ENCODE assay signal across 9 mouse cellular contexts in the genomic region with DNA sequence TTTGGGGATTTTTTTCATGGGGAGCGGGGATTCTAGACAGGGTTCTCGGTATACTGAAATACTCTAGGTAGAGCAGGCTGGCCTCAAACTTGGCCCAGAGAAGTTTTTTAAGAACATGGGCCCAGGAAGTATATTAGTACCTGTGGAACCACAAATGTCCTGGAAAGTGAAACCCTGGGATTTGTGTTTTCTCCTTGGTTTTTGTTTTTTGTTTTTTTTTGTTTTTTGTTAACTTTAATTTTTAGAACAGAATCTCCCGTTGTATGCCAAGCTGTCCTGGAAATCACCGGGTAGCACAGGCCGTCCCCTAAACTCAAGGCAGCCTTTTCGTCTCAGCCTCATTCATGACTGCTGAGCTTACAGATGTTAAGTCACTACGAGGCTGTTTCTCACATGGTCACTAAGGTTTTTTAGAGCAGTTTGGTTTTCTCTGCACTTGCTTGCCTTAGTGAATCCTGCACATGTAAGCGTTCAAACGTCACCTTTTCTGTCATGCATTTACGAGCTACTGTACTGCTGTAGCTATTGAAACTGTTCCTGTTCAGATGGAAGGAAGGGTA. TPM values are rescaled to one million over a fixed set of nuclear protein-coding genes. Genes with fewer than 3 reads are reported as not detected.
DNase-seq lines count a peak whose midpoint lies in the region; ATAC-seq and TF ChIP-seq lines count a peak whose summit lies in the region.
"Had no signal": no experiment of that assay in that cellular context is flagged by ENCODE, and none has a peak within 500 bp of the region (broad histone marks: within the 10 kb centered on the region; RNA-seq: fewer than 3 reads in every experiment).

No protein-coding gene starts in this region.

- WGBS in heart, embryonic 13.5 days = 74% methylated on average over 10 of the region's 10 CpGs
- WGBS in hindbrain, embryonic 10.5 days = 78% methylated on average over 10 of the region's 10 CpGs
- WGBS in midbrain, embryonic 12.5 days = 73% methylated on average over 10 of the region's 10 CpGs

- TF ChIP-seq RAD21 in MEL (IDR thresholded peaks at IDR 0.05; ENCODE audit: low read depth, low read length) = no peak

- peaks cover 39% of the 10 kb centered on the region for H3K4me1 ChIP-seq in heart, embryonic 13.5 days
- peaks cover 10 to 19% of the 10 kb centered on the region in 2 experiments for H3K4me1 ChIP-seq in MEL (ENCODE audit: control insufficient read depth in 1 of 2, insufficient read depth in 2 of 2, low read length in 2 of 2)
- H3K4me1 ChIP-seq in hindbrain, embryonic 10.5 days (replicated peaks) = peaks cover 30% of the 10 kb centered on the region
- H3K4me1 ChIP-seq in midbrain, embryonic 12.5 days = peaks cover 22% of the 10 kb centered on the region

- TF ChIP-seq EP300 in MEL (IDR thresholded peaks at IDR 0.05; ENCODE audit: low read depth in 1 of 2, low read length in 2 of 2) = no peak

- DNase-seq in heart, adult 9 months (ENCODE audit: low spot score in 2 of 2) = no peak
- DNase-seq in MEL (ENCODE audit: low read depth, low spot score) = peak; percentile 60
- DNase-seq in hindbrain, embryonic 10.5 days (ENCODE audit: low spot score) = no peak
- DNase-seq in frontal cortex, adult 2 months (ENCODE audit: extremely low spot score in 1 of 2, low spot score in 1 of 2) = no peak
- DNase-seq in left cerebral cortex, adult 18-20 months (ENCODE audit: low spot score in 2 of 2) = no peak
- DNase-seq in cerebellum, adult 11 months = no peak

- H3K4me2 ChIP-seq in heart, embryonic 13.5 days = peak overlapping the region; percentile 75
- H3K4me2 ChIP-seq in midbrain, embryonic 12.5 days (replicated peaks) = peak overlapping the region; percentile 56

- H3K4me3 ChIP-seq in heart, embryonic 13.5 days = peak overlapping the region; percentile 79
- peak overlapping the region; percentile 74 for H3K4me3 ChIP-seq in MEL (ENCODE audit: control insufficient read depth in 1 of 2, insufficient read depth in 1 of 2, low read depth in 2 of 2, low read length in 2 of 2)
- H3K4me3 ChIP-seq in hindbrain, embryonic 10.5 days = peak overlapping the region; percentile 80
- H3K4me3 ChIP-seq in midbrain, embryonic 12.5 days = peak overlapping the region; percentile 76

- H3K36me3 ChIP-seq in heart, embryonic 13.5 days = peaks cover 6% of the 10 kb centered on the region; the same call in 1 of the 2 replicates
- peaks cover 9 to 24% of the 10 kb centered on the region in 2 experiments for H3K36me3 ChIP-seq in MEL (ENCODE audit: control insufficient read depth in 1 of 2, insufficient read depth in 2 of 2, low read length in 2 of 2)
- H3K36me3 ChIP-seq in hindbrain, embryonic 10.5 days = peaks cover 23% of the 10 kb centered on the region
- no peaks in the 10 kb centered on the region for H3K36me3 ChIP-seq in midbrain, embryonic 12.5 days

- peak overlapping the region; percentile 79 for H3K9ac ChIP-seq in heart, embryonic 13.5 days
- H3K9ac ChIP-seq in MEL (ENCODE audit: control insufficient read depth, low read depth, low read length, poor library complexity, severe bottlenecking) = peak overlapping the region; percentile 93
- peak overlapping the region; percentile 55 for H3K9ac ChIP-seq in midbrain, embryonic 12.5 days (replicated peaks)

- H3K79me2 ChIP-seq in MEL (ENCODE audit: control insufficient read depth, insufficient read depth, low read length, poor library complexity) = peaks cover 41% of the 10 kb centered on the region

- TF ChIP-seq POLR2A in MEL (IDR thresholded peaks at IDR 0.05; ENCODE audit: control insufficient read depth in 1 of 2, insufficient read depth in 1 of 2, low read depth in 1 of 2, low read length in 2 of 2, poor library complexity in 1 of 2) = no peak

- no peaks in the 10 kb centered on the region for H3K9me3 ChIP-seq in heart, embryonic 13.5 days
- no peaks in the 10 kb centered on the region for H3K9me3 ChIP-seq in MEL (replicated peaks; ENCODE audit: insufficient read depth, low read length)
- H3K9me3 ChIP-seq in hindbrain, embryonic 10.5 days = no peaks in the 10 kb centered on the region
- no peaks in the 10 kb centered on the region for H3K9me3 ChIP-seq in midbrain, embryonic 12.5 days

- H3K27me3 ChIP-seq in heart, embryonic 13.5 days (replicated peaks) = no peaks in the 10 kb centered on the region
- no peaks in the 10 kb centered on the region for H3K27me3 ChIP-seq in MEL (ENCODE audit: control insufficient read depth in 1 of 2, insufficient read depth in 2 of 2, low read length in 2 of 2)
- no peaks in the 10 kb centered on the region for H3K27me3 ChIP-seq in hindbrain, embryonic 10.5 days (ENCODE audit: insufficient read depth, poor library complexity, severe bottlenecking)
- H3K27me3 ChIP-seq in midbrain, embryonic 12.5 days = no peaks in the 10 kb centered on the region
- H3K27me3 ChIP-seq: Patski had no signal

- ATAC-seq in heart, embryonic 13.5 days (ENCODE audit: extremely low read depth, insufficient number of reproducible peaks, low FRiP score, low TSS enrichment) = no peak
- ATAC-seq in midbrain, embryonic 12.5 days (ENCODE audit: low FRiP score, low read depth) = no peak

- no peak for TF ChIP-seq CTCF in MEL (IDR thresholded peaks at IDR 0.05 in 2 of 3, conservative IDR thresholded peaks at IDR 0.05 in 1 of 3; ENCODE audit: control insufficient read depth in 1 of 3, insufficient read depth in 1 of 3, low read depth in 2 of 3, low read length in 3 of 3, poor library complexity in 1 of 3, severe bottlenecking in 1 of 3)

- peak overlapping the region; percentile 98 for H3K27ac ChIP-seq in heart, embryonic 13.5 days (replicated peaks)
- H3K27ac ChIP-seq in MEL (ENCODE audit: control insufficient read depth, low read depth, low read length) = peak overlapping the region; percentile 98
- H3K27ac ChIP-seq in hindbrain, embryonic 10.5 days = peak overlapping the region; percentile 97
- H3K27ac ChIP-seq in midbrain, embryonic 12.5 days (replicated peaks) = peak overlapping the region; percentile 80

TF ChIP-seq in MEL, 35 proteins besides CTCF, POLR2A, EP300 and RAD21:
- TF ChIP-seq CHD1 (IDR thresholded peaks at IDR 0.05; ENCODE audit: low read depth, low read length) = 0 out of 2 replicates have a peak, but pooled peaks have one; percentile 47
- TF ChIP-seq ELF1 (IDR thresholded peaks at IDR 0.05; ENCODE audit: low read depth, low read length) = no peak

RNA-seq across cellular contexts. Expression of a gene that starts 0.9 kb away (rescaled TPM):
- polyA plus RNA-seq in heart, embryonic 13.5 days (2015; fragmentation: Nextera tagmentation; extraction: Ambion mirVana) = 127 and 134 TPM in 2 replicates
- 158 and 177 TPM in 2 replicates for total RNA-seq in MEL (2012; rRNA removed)
- 100 to 1,000 TPM; 310 to 471 TPM for polyA plus RNA-seq in MEL (2012; ENCODE audit: insufficient read depth in 1 of 2, insufficient read length in 2 of 2, low read depth in 1 of 2, low replicate concordance in 2 of 2, missing spikeins in 1 of 2)
- polyA plus RNA-seq in hindbrain, embryonic 10.5 days (2016; fragmentation: Nextera tagmentation; extraction: Ambion mirVana) = 230 and 252 TPM in 2 replicates
- polyA plus RNA-seq in midbrain, embryonic 12.5 days (2016; fragmentation: Nextera tagmentation; extraction: Ambion mirVana) = 265 and 274 TPM in 2 replicates
- 95.8 and 103 TPM in 2 replicates for polyA plus RNA-seq in frontal cortex, adult 2 months (2012; rRNA removed)
- 100 to 1,000 TPM; 132 to 156 TPM for total RNA-seq in left cerebral cortex, adult 18-20 months (2021)

RNA-seq across cellular contexts. Expression of a gene that starts 40.1 kb away (rescaled TPM):
- 2.8 and 3.0 TPM in 2 replicates for polyA plus RNA-seq in heart, embryonic 13.5 days (2015; fragmentation: Nextera tagmentation; extraction: Ambion mirVana)
- 0.31 and 0.56 TPM in 2 replicates for total RNA-seq in MEL (2012; rRNA removed)
- polyA plus RNA-seq in MEL (2012; ENCODE audit: insufficient read depth in 1 of 2, insufficient read length in 2 of 2, low read depth in 1 of 2, low replicate concordance in 2 of 2, missing spikeins in 1 of 2) = 1 to 10 TPM in 1 of 2 experiments, not detected in 1; 1.3 TPM
- polyA plus RNA-seq in hindbrain, embryonic 10.5 days (2016; fragmentation: Nextera tagmentation; extraction: Ambion mirVana) = 1.3 and 2.3 TPM in 2 replicates
- polyA plus RNA-seq in midbrain, embryonic 12.5 days (2016; fragmentation: Nextera tagmentation; extraction: Ambion mirVana) = 1.6 and 1.7 TPM in 2 replicates
- 1.0 TPM in 2 replicates for polyA plus RNA-seq in frontal cortex, adult 2 months (2012; rRNA removed)
- under 1 TPM; 0.59 to 0.77 TPM for total RNA-seq in left cerebral cortex, adult 18-20 months (2021)

RNA-seq across cellular contexts. Expression of a gene that starts 52.7 kb away (rescaled TPM):
- 36.7 and 37.1 TPM in 2 replicates for polyA plus RNA-seq in heart, embryonic 13.5 days (2015; fragmentation: Nextera tagmentation; extraction: Ambion mirVana)
- 15.4 and 16.4 TPM in 2 replicates for total RNA-seq in MEL (2012; rRNA removed)
- 10 to 100 TPM in 1 of 2 experiments, not detected in 1; 58.2 TPM for polyA plus RNA-seq in MEL (2012; ENCODE audit: insufficient read depth in 1 of 2, insufficient read length in 2 of 2, low read depth in 1 of 2, low replicate concordance in 2 of 2, missing spikeins in 1 of 2)
- polyA plus RNA-seq in hindbrain, embryonic 10.5 days (2016; fragmentation: Nextera tagmentation; extraction: Ambion mirVana) = 64.8 and 99.0 TPM in 2 replicates
- polyA plus RNA-seq in midbrain, embryonic 12.5 days (2016; fragmentation: Nextera tagmentation; extraction: Ambion mirVana) = 135 and 142 TPM in 2 replicates
- 201 and 206 TPM in 2 replicates for polyA plus RNA-seq in frontal cortex, adult 2 months (2012; rRNA removed)
- total RNA-seq in left cerebral cortex, adult 18-20 months (2021) = 100 to 1,000 TPM; 251 to 254 TPM

RNA-seq across cellular contexts. Expression of a gene that starts 55.9 kb away (rescaled TPM):
- 30.9 and 34.2 TPM in 2 replicates for polyA plus RNA-seq in heart, embryonic 13.5 days (2015; fragmentation: Nextera tagmentation; extraction: Ambion mirVana)
- 9.3 and 9.6 TPM in 2 replicates for total RNA-seq in MEL (2012; rRNA removed)
- 10 to 100 TPM in 1 of 2 experiments, not detected in 1; 12.2 TPM for polyA plus RNA-seq in MEL (2012; ENCODE audit: insufficient read depth in 1 of 2, insufficient read length in 2 of 2, low read depth in 1 of 2, low replicate concordance in 2 of 2, missing spikeins in 1 of 2)
- polyA plus RNA-seq in hindbrain, embryonic 10.5 days (2016; fragmentation: Nextera tagmentation; extraction: Ambion mirVana) = 29.8 and 35.3 TPM in 2 replicates
- polyA plus RNA-seq in midbrain, embryonic 12.5 days (2016; fragmentation: Nextera tagmentation; extraction: Ambion mirVana) = 18.6 and 26.8 TPM in 2 replicates
- polyA plus RNA-seq in frontal cortex, adult 2 months (2012; rRNA removed) = 8.6 and 9.3 TPM in 2 replicates
- total RNA-seq in left cerebral cortex, adult 18-20 months (2021) = 1 to 10 TPM; 2.4 to 2.9 TPM

RNA-seq across cellular contexts. Expression of a gene that starts 58.7 kb away (rescaled TPM):
- polyA plus RNA-seq in heart, embryonic 13.5 days (2015; fragmentation: Nextera tagmentation; extraction: Ambion mirVana) = 68.5 and 74.5 TPM in 2 replicates
- 66.6 and 71.0 TPM in 2 replicates for total RNA-seq in MEL (2012; rRNA removed)
- 10 to 100 TPM in 1 of 2 experiments, not detected in 1; 72.0 TPM for polyA plus RNA-seq in MEL (2012; ENCODE audit: insufficient read depth in 1 of 2, insufficient read length in 2 of 2, low read depth in 1 of 2, low replicate concordance in 2 of 2, missing spikeins in 1 of 2)
- 95.4 and 101 TPM in 2 replicates for polyA plus RNA-seq in hindbrain, embryonic 10.5 days (2016; fragmentation: Nextera tagmentation; extraction: Ambion mirVana)
- polyA plus RNA-seq in midbrain, embryonic 12.5 days (2016; fragmentation: Nextera tagmentation; extraction: Ambion mirVana) = 103 and 108 TPM in 2 replicates
- 110 and 111 TPM in 2 replicates for polyA plus RNA-seq in frontal cortex, adult 2 months (2012; rRNA removed)
- total RNA-seq in left cerebral cortex, adult 18-20 months (2021) = 10 to 100 TPM; 84.5 to 87.3 TPM
